Mouse (Mus musculus) E14TG2a.4 (cell line): Measurements from ENCODE around the gene M6pr.

Source experiments
- CTCF ChIP-seq: conservative IDR thresholded peaks from 2 replicates; pipeline ENCODE4 v1.5.1; 2014; ENCODE audit warnings: low read length
- POU5F1 ChIP-seq: IDR thresholded peaks from 2 replicates; pipeline ENCODE4 v1.6.1; 2014; ENCODE audit warnings: low read length, borderline replicate concordance

DNA sequence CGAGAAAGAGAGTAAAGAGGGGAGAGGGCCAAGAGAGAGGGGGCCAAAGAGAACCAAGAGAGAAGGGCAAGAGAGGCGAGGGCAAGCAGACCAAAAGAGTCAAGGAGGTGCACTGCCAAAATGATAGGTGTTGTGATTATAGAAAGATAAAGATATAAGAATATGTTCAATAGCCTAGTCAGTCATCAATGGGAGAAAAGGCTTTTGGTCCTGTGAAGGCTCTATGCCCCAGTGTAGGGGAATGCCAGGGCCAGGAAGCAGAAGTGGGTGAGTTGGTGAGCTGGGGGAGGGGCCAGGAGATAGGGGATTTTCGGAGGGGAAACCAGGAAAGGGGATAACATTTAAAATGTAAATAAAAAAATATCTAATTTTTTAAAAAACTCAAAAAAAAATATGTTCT, 14.2 kb upstream of the M6pr start:
- no peak for TF ChIP-seq CTCF
- TF ChIP-seq POU5F1: no peak
